Mouse (Mus musculus): ENCODE data around the gene 4833427G06Rik. TPM values are rescaled to one million over a fixed set of nuclear protein-coding genes. Genes with fewer than 3 reads are reported as not detected.

4833427G06Rik gene
- polyA plus RNA-seq, 1 experiment, result not detected

DNA sequence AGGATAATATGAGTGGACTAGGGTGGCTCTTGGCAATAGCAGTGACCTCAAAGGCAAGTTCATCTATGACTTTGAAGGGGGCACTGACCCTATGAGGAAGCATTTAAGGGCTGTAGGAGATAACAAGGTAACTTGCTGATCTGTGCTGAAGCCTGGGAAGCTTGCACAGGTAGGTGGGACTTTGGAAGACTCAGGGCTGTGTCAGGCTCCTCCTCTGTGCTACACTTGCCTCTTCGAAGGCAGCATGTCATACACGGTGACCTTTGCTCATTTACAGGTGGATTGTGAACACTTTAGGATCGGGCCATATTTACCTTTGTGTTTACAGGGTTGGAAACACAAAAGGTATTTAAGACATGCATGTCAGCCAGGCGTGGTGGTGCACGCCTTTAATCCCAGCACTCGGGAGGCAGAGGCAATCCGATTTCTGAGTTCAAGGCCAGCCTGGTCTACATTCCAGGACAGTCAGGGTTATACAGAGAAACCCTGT is 60.3 kb downstream of the 4833427G06Rik start:
- H3K9me3 ChIP-seq, result no peaks in the 10 kb centered on the region
- no peak overlapping the region for H3K4me3 ChIP-seq (replicated peaks)
- H3K27me3 ChIP-seq (replicated peaks), result peaks cover 2% of the 10 kb centered on the region
- TF ChIP-seq FLI1 (IDR thresholded peaks at IDR 0.05; ENCODE audit: low read length) (no peak), GATA1 (IDR thresholded peaks at IDR 0.05; ENCODE audit: borderline replicate concordance, low read length) (no peak)
- peaks cover 22% of the 10 kb centered on the region for H3K4me1 ChIP-seq
- no peaks in the 10 kb centered on the region for H3K36me3 ChIP-seq (replicated peaks; ENCODE audit: low read length)

DNA sequence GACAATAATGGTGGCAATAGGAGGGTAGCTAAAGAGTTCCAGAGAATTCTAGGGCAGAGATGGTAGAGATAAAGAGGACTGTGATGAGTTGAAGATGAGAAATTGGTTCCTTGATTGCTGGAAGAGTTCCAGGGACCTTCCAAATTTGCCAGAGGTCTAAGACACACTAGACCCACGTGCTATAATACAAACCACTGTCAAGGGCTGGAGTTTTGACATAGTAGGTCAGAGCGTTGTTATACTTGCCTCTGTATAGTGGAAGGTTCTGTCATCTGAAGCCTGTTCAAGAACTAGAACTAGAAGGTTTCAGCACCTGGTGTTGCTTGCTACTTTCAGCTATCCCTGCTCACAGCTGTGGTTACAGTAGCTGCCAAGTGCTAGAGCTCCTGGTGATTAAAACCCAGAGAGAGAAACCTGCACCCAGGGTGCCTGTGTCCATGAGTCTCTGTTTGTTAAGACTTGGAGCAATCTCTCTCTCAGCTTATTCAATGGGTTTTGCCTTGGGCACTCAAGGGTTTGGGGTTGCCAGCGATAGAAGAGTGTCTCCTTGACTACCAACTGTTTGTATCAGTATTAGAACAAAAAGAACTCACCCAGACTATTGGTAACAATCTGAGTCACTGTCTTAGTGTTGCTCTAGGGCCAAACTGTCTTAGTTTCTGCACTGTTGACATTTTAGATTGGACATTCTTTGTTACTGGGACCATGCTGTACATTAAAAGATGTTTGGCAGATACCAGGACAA is 68.9 kb downstream of the 4833427G06Rik start:
- peaks cover 43% of the 10 kb centered on the region for H3K4me1 ChIP-seq
- H3K36me3 ChIP-seq (replicated peaks; ENCODE audit: low read length), result no peaks in the 10 kb centered on the region
- no peak for TF ChIP-seq FLI1 (IDR thresholded peaks at IDR 0.05; ENCODE audit: low read length)
- TF ChIP-seq GATA1 (IDR thresholded peaks at IDR 0.05; ENCODE audit: borderline replicate concordance, low read length), result no peak
- H3K9me3 ChIP-seq, result no peaks in the 10 kb centered on the region
- no peaks in the 10 kb centered on the region for H3K27me3 ChIP-seq (replicated peaks)
- no peak overlapping the region for H3K4me3 ChIP-seq (replicated peaks)

- peaks cover 40% of the 10 kb centered on the region for H3K4me1 ChIP-seq
- no peak overlapping the region for H3K4me3 ChIP-seq (replicated peaks)
- no peaks in the 10 kb centered on the region for H3K36me3 ChIP-seq (replicated peaks; ENCODE audit: low read length)
- TF ChIP-seq FLI1 (IDR thresholded peaks at IDR 0.05; ENCODE audit: low read length), result no peak
- no peak for TF ChIP-seq GATA1 (IDR thresholded peaks at IDR 0.05; ENCODE audit: borderline replicate concordance, low read length)
- H3K9me3 ChIP-seq, result no peaks in the 10 kb centered on the region
- no peaks in the 10 kb centered on the region for H3K27me3 ChIP-seq (replicated peaks)
Measured at GRCm38 (mm10) chr9:51032291-51032690, 69.6 kb downstream of the 4833427G06Rik start.

- Histone ChIP-seq H3K36me3 (replicated peaks; ENCODE audit: low read length) (no peaks in the 10 kb centered on the region), H3K27me3 (replicated peaks) (no peaks in the 10 kb centered on the region), H3K9me3 (no peaks in the 10 kb centered on the region), H3K4me1 (peaks cover 34% of the 10 kb centered on the region), H3K4me3 (replicated peaks) (no peak overlapping the region)
- no peak for TF ChIP-seq GATA1 (IDR thresholded peaks at IDR 0.05; ENCODE audit: borderline replicate concordance, low read length)
Measured at GRCm38 (mm10) chr9:51031603-51032002, 70.3 kb downstream of the 4833427G06Rik start.

Other genes starting within 250 kb of the 4833427G06Rik start
- 0.77 and 3.3 TPM in 2 replicates for gene Sik2, start 93.0 kb downstream of the 4833427G06Rik start, polyA plus RNA-seq (2012; ENCODE audit: insufficient read depth, low replicate concordance)
- not detected in 2 replicates for gene Btg4, start 41.2 kb downstream of the 4833427G06Rik start, polyA plus RNA-seq (2012; ENCODE audit: insufficient read depth, low replicate concordance)
- gene Layn, start 25.0 kb downstream of the 4833427G06Rik start, polyA plus RNA-seq (2012; ENCODE audit: insufficient read depth, low replicate concordance), result 5.9 and 16.2 TPM in 2 replicates
- gene Gm32742, start 63.4 kb upstream of the 4833427G06Rik start, polyA plus RNA-seq (2012; ENCODE audit: insufficient read depth, low replicate concordance), result 0.01 TPM in 1 of 2 replicates, not detected in the other
- not detected in 2 replicates for gene Pou2af1, start 111.6 kb upstream of the 4833427G06Rik start, polyA plus RNA-seq (2012; ENCODE audit: insufficient read depth, low replicate concordance)
- gene Colca2, start 176.5 kb upstream of the 4833427G06Rik start, polyA plus RNA-seq (2012; ENCODE audit: insufficient read depth, low replicate concordance), result not detected in 2 replicates
- not detected in 2 replicates for gene 1810046K07Rik, start 226.8 kb upstream of the 4833427G06Rik start, polyA plus RNA-seq (2012; ENCODE audit: insufficient read depth, low replicate concordance)